Mouse (Mus musculus): ENCODE data around the gene Btbd2. TPM values are rescaled to one million over a fixed set of nuclear protein-coding genes. Genes with fewer than 3 reads are reported as not detected.

The Btbd2 gene
- total and polyA plus RNA-seq, 3 experiments = 43.1 to 81.8 TPM; not detected in 1

- TF ChIP-seq CHD1 (IDR thresholded peaks at IDR 0.05; ENCODE audit: low read depth, low read length) (0 out of 2 replicates have a peak, but pooled peaks have one; percentile 43), ZMIZ1 (IDR thresholded peaks at IDR 0.05; ENCODE audit: low read depth, low read length) (0 out of 2 replicates have a peak, but pooled peaks have one; percentile 43), GATA1 (IDR thresholded peaks at IDR 0.05; ENCODE audit: low read depth, low read length) (no peak)
Measured at GRCm38 (mm10) chr10:80692249-80693165, 35.6 kb upstream of the Btbd2 start (continued).

GRCm38 (mm10) chr10:80687850-80688249, 31.0 kb upstream of the Btbd2 start:
- H3K4me3 ChIP-seq (ENCODE audit: control insufficient read depth in 1 of 2, insufficient read depth in 1 of 2, low read depth in 2 of 2, low read length in 2 of 2) = no peak overlapping the region
- DNase-seq (ENCODE audit: low read depth, low spot score) = peak; percentile 77
- H3K27me3 ChIP-seq (ENCODE audit: control insufficient read depth in 1 of 2, insufficient read depth in 2 of 2, low read length in 2 of 2) = no peaks in the 10 kb centered on the region
- no peaks in the 10 kb centered on the region for H3K9me3 ChIP-seq (replicated peaks; ENCODE audit: insufficient read depth, low read length)
- TF ChIP-seq RAD21 (IDR thresholded peaks at IDR 0.05; ENCODE audit: low read depth, low read length) (peak; percentile 79), SIN3A (IDR thresholded peaks at IDR 0.05; ENCODE audit: low read length) (0 out of 2 replicates have a peak, but pooled peaks have one; percentile 36), MAX (IDR thresholded peaks at IDR 0.05; ENCODE audit: low read length) (no peak), ZKSCAN1 (IDR thresholded peaks at IDR 0.05; ENCODE audit: low read depth, low read length) (no peak), ZC3H11A (IDR thresholded peaks at IDR 0.05; ENCODE audit: low read depth, low read length) (peak; percentile 66), SMC3 (IDR thresholded peaks at IDR 0.05; ENCODE audit: low read depth, low read length) (peak; percentile 70), CTCF (IDR thresholded peaks at IDR 0.05 in 2 of 3, conservative IDR thresholded peaks at IDR 0.05 in 1 of 3; ENCODE audit: control insufficient read depth in 1 of 3, insufficient read depth in 1 of 3, low read depth in 2 of 3, low read length in 3 of 3, poor library complexity in 1 of 3, severe bottlenecking in 1 of 3) (peak; percentile 52 to 75 (median 67))
- no peak overlapping the region for H3K9ac ChIP-seq (ENCODE audit: control insufficient read depth, low read depth, low read length, poor library complexity, severe bottlenecking)
- no peak overlapping the region for H3K27ac ChIP-seq (ENCODE audit: control insufficient read depth, low read depth, low read length)
- H3K79me2 ChIP-seq (ENCODE audit: control insufficient read depth, insufficient read depth, low read length, poor library complexity) = no peaks in the 10 kb centered on the region
- H3K4me1 ChIP-seq (ENCODE audit: control insufficient read depth in 1 of 2, insufficient read depth in 2 of 2, low read length in 2 of 2) = peaks cover 10 to 28% of the 10 kb centered on the region in 2 experiments
- H3K36me3 ChIP-seq (ENCODE audit: control insufficient read depth in 1 of 2, insufficient read depth in 2 of 2, low read length in 2 of 2) = peaks cover 5 to 21% of the 10 kb centered on the region in 2 experiments; a peak in 3 of 4 replicates

- Histone ChIP-seq H3K9me3 (replicated peaks; ENCODE audit: insufficient read depth, low read length) (no peaks in the 10 kb centered on the region), H3K36me3 (ENCODE audit: control insufficient read depth in 1 of 2, insufficient read depth in 2 of 2, low read length in 2 of 2) (peaks cover 5 to 17% of the 10 kb centered on the region in 2 experiments; a peak in 3 of 4 replicates), H3K4me3 (ENCODE audit: control insufficient read depth in 1 of 2, insufficient read depth in 1 of 2, low read depth in 2 of 2, low read length in 2 of 2) (no peak overlapping the region), H3K27me3 (ENCODE audit: control insufficient read depth in 1 of 2, insufficient read depth in 2 of 2, low read length in 2 of 2) (no peaks in the 10 kb centered on the region), H3K27ac (ENCODE audit: control insufficient read depth, low read depth, low read length) (no peak overlapping the region), H3K9ac (ENCODE audit: control insufficient read depth, low read depth, low read length, poor library complexity, severe bottlenecking) (no peak overlapping the region), H3K4me1 (ENCODE audit: control insufficient read depth in 1 of 2, insufficient read depth in 2 of 2, low read length in 2 of 2) (peaks cover 6 to 19% of the 10 kb centered on the region in 2 experiments), H3K79me2 (ENCODE audit: control insufficient read depth, insufficient read depth, low read length, poor library complexity) (no peaks in the 10 kb centered on the region)
- TF ChIP-seq MAFK (IDR thresholded peaks at IDR 0.05; ENCODE audit: borderline replicate concordance, low read depth, low read length) = no peak
- no peak for TF ChIP-seq SMC3 (IDR thresholded peaks at IDR 0.05; ENCODE audit: low read depth, low read length)
- no peak for TF ChIP-seq TBP (IDR thresholded peaks at IDR 0.05; ENCODE audit: low read depth, low read length)
- no peak for TF ChIP-seq ELF1 (IDR thresholded peaks at IDR 0.05; ENCODE audit: low read depth, low read length)
- no peak for TF ChIP-seq MYB (IDR thresholded peaks at IDR 0.05; ENCODE audit: low read depth, low read length)
- no peak for TF ChIP-seq NELFE (IDR thresholded peaks at IDR 0.05; ENCODE audit: low read depth, low read length)
- no peak for TF ChIP-seq RCOR1 (IDR thresholded peaks at IDR 0.05; ENCODE audit: low read depth, low read length)
- no peak for TF ChIP-seq GATA1 (IDR thresholded peaks at IDR 0.05; ENCODE audit: low read depth, low read length)
- TF ChIP-seq POLR2AphosphoS5 (IDR thresholded peaks at IDR 0.05; ENCODE audit: borderline replicate concordance, low read depth, low read length) = no peak
- no peak for TF ChIP-seq BHLHE40 (IDR thresholded peaks at IDR 0.05; ENCODE audit: borderline replicate concordance, low read depth, low read length)
- TF ChIP-seq CHD2 (IDR thresholded peaks at IDR 0.05; ENCODE audit: low read length) = no peak
- TF ChIP-seq E2F4 (IDR thresholded peaks at IDR 0.05; ENCODE audit: borderline replicate concordance, low read depth, low read length) = no peak
- DNase-seq (ENCODE audit: low read depth, low spot score) = no peak
Measured at GRCm38 (mm10) chr10:80686617-80687016, 29.7 kb upstream of the Btbd2 start.
